In genomic region chr14:33903199-33903598, GRCm38 (mm10) we compare ENCODE assay signal across 23 mouse cellular contexts. TPM values are rescaled to one million over a fixed set of nuclear protein-coding genes. Genes with fewer than 3 reads are reported as not detected.
"Had no signal": no experiment of that assay in that cellular context is flagged by ENCODE, and none has a peak within 500 bp of the region (broad histone marks: within the 10 kb centered on the region; RNA-seq: fewer than 3 reads in every experiment).

No protein-coding gene starts in this region.

- H3K9ac ChIP-seq: lung, embryonic 14.5 days; midbrain, embryonic 12.5 days; neural tube, embryonic 12.5 days had no signal

- H3K4me3 ChIP-seq: midbrain, embryonic 10.5 days; midbrain, embryonic 12.5 days; myocyte; neural tube, embryonic 12.5 days had no signal

- H3K9me3 ChIP-seq: midbrain, embryonic 10.5 days; midbrain, embryonic 12.5 days; neural tube, embryonic 12.5 days had no signal

- H3K27me3 ChIP-seq: midbrain, embryonic 12.5 days; neural tube, embryonic 12.5 days had no signal

- H3K27ac ChIP-seq: midbrain, embryonic 10.5 days; midbrain, embryonic 12.5 days; neural tube, embryonic 12.5 days had no signal

- H3K4me1 ChIP-seq: midbrain, embryonic 12.5 days; neural tube, embryonic 12.5 days had no signal

- ATAC-seq: midbrain, embryonic 16.5 days had no signal

- H3K4me2 ChIP-seq: lung, embryonic 14.5 days; midbrain, embryonic 12.5 days; neural tube, embryonic 12.5 days had no signal

- DNase-seq: lung, embryonic 14.5 days; lung, postnatal 14 days; lung, postnatal 4 days; midbrain, embryonic 14.5 days; right cerebral cortex, postnatal 14 days; spleen, adult 18-20 months; thymus, adult 18-20 months; thymus, postnatal 14 days; thymus, postnatal 36 days had no signal

- H3K36me3 ChIP-seq: midbrain, embryonic 10.5 days; midbrain, embryonic 12.5 days; neural tube, embryonic 12.5 days had no signal

RNA-seq across cellular contexts. Expression of gene Gdf10, which starts 20.2 kb away (rescaled TPM):
- total RNA-seq: megakaryocyte, adult 5-6 weeks; megakaryocyte-erythroid progenitor cell, adult 5-6 weeks; neutrophil, adult 5-6 weeks had no signal
- polyA plus RNA-seq: myocyte had no signal

RNA-seq across cellular contexts. Expression of gene Gdf2, which starts 37.6 kb away (rescaled TPM):
- total RNA-seq: megakaryocyte, adult 5-6 weeks; megakaryocyte-erythroid progenitor cell, adult 5-6 weeks; neutrophil, adult 5-6 weeks had no signal
- polyA plus RNA-seq: lung, embryonic 14.5 days; midbrain, embryonic 10.5 days; midbrain, embryonic 12.5 days; midbrain, embryonic 14.5 days; midbrain, embryonic 16.5 days; myocyte; neural tube, embryonic 12.5 days; neural tube, embryonic 14.5 days; small intestine, adult 2 months; stomach, embryonic 14.5 days; thymus, postnatal 0 days had no signal

RNA-seq across cellular contexts. Expression of gene Rbp3, which starts 50.6 kb away (rescaled TPM):
- total RNA-seq: megakaryocyte, adult 5-6 weeks; megakaryocyte-erythroid progenitor cell, adult 5-6 weeks; neutrophil, adult 5-6 weeks had no signal
- polyA plus RNA-seq: lung, embryonic 14.5 days; lung, embryonic 16.5 days; midbrain, embryonic 14.5 days; neural tube, embryonic 12.5 days; neural tube, embryonic 14.5 days; small intestine, adult 2 months; stomach, embryonic 14.5 days; stomach, embryonic 16.5 days; thymus, postnatal 0 days had no signal
